Mouse (Mus musculus) midbrain, embryonic 16.5 days (tissue): ENCODE data around the gene Pecr. TPM values are rescaled to one million over a fixed set of nuclear protein-coding genes. Genes with fewer than 3 reads are reported as not detected.

ENCODE experiments used
- ATAC-seq: fragments of 200-750 bp; cut with Nextera tagmentation; 2 replicates; pipeline ENCODE4 v1.8.0; 2017; ENCODE audit warnings: moderate TSS enrichment
- H3K27ac ChIP-seq: fragments of 300-500 bp; sonication (generic); 2 replicates; pipeline ENCODE4 v1.5.1; 2014; ENCODE audit warnings: mild to moderate bottlenecking, low read length, mixed read lengths
- H3K27me3 ChIP-seq: fragments of 300-500 bp; sonication (generic); 2 replicates; pipeline ENCODE4 v1.6.1; 2014; ENCODE audit warnings: low read depth, low read length, mixed read lengths; ENCODE audit not compliant: control insufficient read depth, insufficient read depth
- H3K36me3 ChIP-seq: fragments of 300-500 bp; sonication (generic); 2 replicates; pipeline ENCODE4 v1.6.1; 2014; ENCODE audit warnings: mild to moderate bottlenecking, low read length, moderate library complexity, mixed read lengths; ENCODE audit not compliant: control insufficient read depth, insufficient read depth
- H3K4me1 ChIP-seq: fragments of 300-500 bp; sonication (generic); 2 replicates; pipeline ENCODE4 v1.6.1; 2014; ENCODE audit warnings: mild to moderate bottlenecking, low read length, mixed read lengths; ENCODE audit not compliant: control insufficient read depth, insufficient read depth
- H3K4me2 ChIP-seq: fragments of 300-500 bp; sonication (generic); 2 replicates; pipeline ENCODE4 v1.6.1; 2014; ENCODE audit warnings: mild to moderate bottlenecking, low read length, mixed read lengths
- H3K4me3 ChIP-seq: fragments of 300-500 bp; sonication (generic); 2 replicates; pipeline ENCODE4 v1.5.1; 2014; ENCODE audit warnings: low read depth, mild to moderate bottlenecking, low read length, moderate library complexity, mixed read lengths
- H3K9ac ChIP-seq: fragments of 300-500 bp; sonication (generic); 2 replicates; pipeline ENCODE4 v1.6.1; 2014; ENCODE audit warnings: low read depth, low read length, mixed read lengths
- H3K9me3 ChIP-seq: fragments of 300-500 bp; sonication (generic); replicated peaks from 2 replicates; pipeline ENCODE4 v1.6.1; 2014; ENCODE audit warnings: mild to moderate bottlenecking, low read length, mixed read lengths; ENCODE audit not compliant: control insufficient read depth, poor library complexity, severe bottlenecking
- WGBS: fragments of 180-500 bp; shearing (Covaris S2); extraction: QIAGEN DNeasy Blood & Tissue Kit; methylation state at CpG from one replicate; pipeline ENCODE4 v1.1.7; 2014; 5-methylcytosine and 5-hydroxymethylcytosine counted together
- polyA plus RNA-seq: library from polyadenylated mRNA; unstranded; fragments of >200 nt; fragmentation: Nextera tagmentation; extraction: Ambion mirVana; gene quantifications from 2 replicates; pipeline ENCODE4 v1.2.1, GENCODE M21; 2015

The Pecr gene
- polyA plus RNA-seq, 1 experiment from 2014 or later: 8.3 TPM

GRCm38 (mm10) chr1:72278085-72278484 is 6.0 kb downstream of the Pecr start:
- Histone ChIP-seq H3K4me1 (no peaks in the 10 kb centered on the region), H3K9ac (no peak overlapping the region), H3K27me3 (no peaks in the 10 kb centered on the region), H3K4me3 (no peak overlapping the region), H3K27ac (no peak overlapping the region), H3K4me2 (no peak overlapping the region), H3K9me3 (no peaks in the 10 kb centered on the region), H3K36me3 (no peaks in the 10 kb centered on the region)
- no peak for ATAC-seq
- 89% methylated on average over 3 of the region's 3 CpGs for WGBS

- WGBS: 95% methylated on average over 3 of the region's 3 CpGs
Measured at GRCm38 (mm10) chr1:72263099-72263498, 21.0 kb downstream of the Pecr start.

GRCm38 (mm10) chr1:72256381-72257256 is 27.5 kb downstream of the Pecr start:
- H3K4me3 ChIP-seq: peak overlapping the region; percentile 37; the same call in 1 of the 2 replicates
- no peaks in the 10 kb centered on the region for H3K27me3 ChIP-seq
- H3K9me3 ChIP-seq: no peaks in the 10 kb centered on the region
- no peaks in the 10 kb centered on the region for H3K36me3 ChIP-seq
- peak overlapping the region; percentile 70; the same call in 1 of the 2 replicates for H3K9ac ChIP-seq
- peak overlapping the region; percentile 83 for H3K27ac ChIP-seq
- H3K4me2 ChIP-seq: peak overlapping the region; percentile 77
- 77% methylated on average over 9 of the region's 9 CpGs for WGBS
- no peak for ATAC-seq
- peaks cover 16% of the 10 kb centered on the region for H3K4me1 ChIP-seq

More at GRCm38 (mm10) chr1:72263099-72263498, 21.0 kb downstream of the Pecr start:
- no peaks in the 10 kb centered on the region for H3K9me3 ChIP-seq
- H3K4me3 ChIP-seq: no peak overlapping the region
- no peak overlapping the region for H3K9ac ChIP-seq
- ATAC-seq: no peak
- no peaks in the 10 kb centered on the region for H3K27me3 ChIP-seq
- no peak overlapping the region for H3K27ac ChIP-seq
- H3K4me2 ChIP-seq: no peak overlapping the region
- peaks cover 2% of the 10 kb centered on the region; the same call in 1 of the 2 replicates for H3K36me3 ChIP-seq
- H3K4me1 ChIP-seq: no peaks in the 10 kb centered on the region

- peak overlapping the region; percentile 83 for H3K27ac ChIP-seq
- H3K36me3 ChIP-seq: no peaks in the 10 kb centered on the region
- H3K4me3 ChIP-seq: peak overlapping the region; percentile 37
- no peaks in the 10 kb centered on the region for H3K27me3 ChIP-seq
- H3K4me1 ChIP-seq: peaks cover 16% of the 10 kb centered on the region
- peak overlapping the region; percentile 77 for H3K4me2 ChIP-seq
- no peaks in the 10 kb centered on the region for H3K9me3 ChIP-seq
- WGBS: 14% methylated on average over 11 of the region's 11 CpGs
- H3K9ac ChIP-seq: peak overlapping the region; percentile 70
- no peak for ATAC-seq
Measured at GRCm38 (mm10) chr1:72255854-72256175, 28.3 kb downstream of the Pecr start.

GRCm38 (mm10) chr1:72255062-72255853 is 28.9 kb downstream of the Pecr start:
- Histone ChIP-seq H3K4me1 (peaks cover 16% of the 10 kb centered on the region), H3K9ac (peak overlapping the region; percentile 70), H3K9me3 (no peaks in the 10 kb centered on the region), H3K27me3 (no peaks in the 10 kb centered on the region), H3K27ac (peak overlapping the region; percentile 83), H3K4me2 (peak overlapping the region; percentile 77), H3K36me3 (no peaks in the 10 kb centered on the region), H3K4me3 (peak overlapping the region; percentile 37)
- peak; percentile 80 for ATAC-seq
- WGBS: 4% methylated on average over 15 of the region's 15 CpGs

GRCm38 (mm10) chr1:72254545-72255061 is 29.5 kb downstream of the Pecr start:
- no peaks in the 10 kb centered on the region for H3K27me3 ChIP-seq
- peak; percentile 93 for ATAC-seq
- H3K4me2 ChIP-seq: peak overlapping the region; percentile 77
- H3K36me3 ChIP-seq: no peaks in the 10 kb centered on the region
- 2% methylated on average over 35 of the region's 35 CpGs for WGBS
- H3K4me1 ChIP-seq: peaks cover 16% of the 10 kb centered on the region
- H3K4me3 ChIP-seq: peak overlapping the region; percentile 37
- peak overlapping the region; percentile 83 for H3K27ac ChIP-seq
- peak overlapping the region; percentile 70 for H3K9ac ChIP-seq
- no peaks in the 10 kb centered on the region for H3K9me3 ChIP-seq

- Histone ChIP-seq H3K27me3 (no peaks in the 10 kb centered on the region), H3K4me1 (peaks cover 16% of the 10 kb centered on the region), H3K9ac (peak overlapping the region; percentile 70; the same call in 1 of the 2 replicates), H3K27ac (peak overlapping the region; percentile 83), H3K4me3 (peak overlapping the region; percentile 37), H3K36me3 (no peaks in the 10 kb centered on the region), H3K9me3 (no peaks in the 10 kb centered on the region), H3K4me2 (peak overlapping the region; percentile 77)
- 40% methylated on average over 11 of the region's 11 CpGs for WGBS
- ATAC-seq: peak; percentile 23; the same call in 1 of the 2 replicates
Measured at GRCm38 (mm10) chr1:72253881-72254491, 30.1 kb downstream of the Pecr start.

- H3K27ac ChIP-seq: no peak overlapping the region
- peaks cover 15% of the 10 kb centered on the region for H3K4me1 ChIP-seq
- H3K27me3 ChIP-seq: no peaks in the 10 kb centered on the region
- H3K4me3 ChIP-seq: no peak overlapping the region
- no peak overlapping the region for H3K9ac ChIP-seq
- no peak for ATAC-seq
- WGBS: 89% methylated on average over 1 of the region's 1 CpGs
- H3K9me3 ChIP-seq: no peaks in the 10 kb centered on the region
- H3K36me3 ChIP-seq: no peaks in the 10 kb centered on the region
- no peak overlapping the region for H3K4me2 ChIP-seq
Measured at GRCm38 (mm10) chr1:72251806-72252205, 32.3 kb downstream of the Pecr start.
